Mouse (Mus musculus): ENCODE measurements around the gene Olfr1276. TPM values are rescaled to one million over a fixed set of nuclear protein-coding genes. Genes with fewer than 3 reads are reported as not detected.

The Olfr1276 gene
- not detected in 2 replicates for polyA plus RNA-seq (2011; ENCODE audit: insufficient read length, low read depth, missing spikeins)

- no peak within 1 kb of the TSS for H3K4me3 ChIP-seq (ENCODE audit: insufficient read depth, low read length)
- TF ChIP-seq CTCF (IDR thresholded peaks at IDR 0.05; ENCODE audit: borderline replicate concordance, insufficient read depth, low read length), result no peak
- TF ChIP-seq POLR2A (IDR thresholded peaks at IDR 0.05; ENCODE audit: low read depth, low read length), result no peak
- no peaks in the 10 kb centered on the region for H3K4me1 ChIP-seq (ENCODE audit: control insufficient read depth, insufficient read depth, low read length)
- H3K27ac ChIP-seq (ENCODE audit: insufficient read depth, low read length), result no peak within 1 kb of the TSS
Measured at GRCm38 (mm10) chr2:111254216-111254615, at the start of gene Olfr1276. TSS of gene Olfr1276 (plus strand) at chr2:111254516.

- Histone ChIP-seq H3K4me3 (ENCODE audit: insufficient read depth, low read length) (no peak within 1 kb of the TSS), H3K4me1 (ENCODE audit: control insufficient read depth, insufficient read depth, low read length) (no peaks in the 10 kb centered on the region), H3K27ac (ENCODE audit: insufficient read depth, low read length) (no peak within 1 kb of the TSS)
- no peak for TF ChIP-seq CTCF (IDR thresholded peaks at IDR 0.05; ENCODE audit: borderline replicate concordance, insufficient read depth, low read length)
- TF ChIP-seq POLR2A (IDR thresholded peaks at IDR 0.05; ENCODE audit: low read depth, low read length), result no peak
Measured at GRCm38 (mm10) chr2:111229502-111229901, 24.8 kb upstream of the Olfr1276 start, which contains the start of gene 4930430A15Rik. TSS of gene 4930430A15Rik (minus strand) at chr2:111229602.

- TF ChIP-seq POLR2A (IDR thresholded peaks at IDR 0.05; ENCODE audit: low read depth, low read length), result no peak
- TF ChIP-seq CTCF (IDR thresholded peaks at IDR 0.05; ENCODE audit: borderline replicate concordance, insufficient read depth, low read length), result no peak
- Histone ChIP-seq H3K4me3 (ENCODE audit: insufficient read depth, low read length) (no peak within 1 kb of the TSS), H3K4me1 (ENCODE audit: control insufficient read depth, insufficient read depth, low read length) (no peaks in the 10 kb centered on the region), H3K27ac (ENCODE audit: insufficient read depth, low read length) (no peak within 1 kb of the TSS)
Measured at GRCm38 (mm10) chr2:111235186-111235585, 19.1 kb upstream of the Olfr1276 start, which contains the start of gene Olfr1275. TSS of gene Olfr1275 (minus strand) at chr2:111235286.

GRCm38 (mm10) chr2:111274006-111274405, 19.7 kb downstream of the Olfr1276 start, which contains the start of gene Olfr1277:
TSS of gene Olfr1277 (minus strand) at chr2:111274106.
- no peak within 1 kb of the TSS for H3K4me3 ChIP-seq (ENCODE audit: insufficient read depth, low read length)
- no peak for TF ChIP-seq CTCF (IDR thresholded peaks at IDR 0.05; ENCODE audit: borderline replicate concordance, insufficient read depth, low read length)
- TF ChIP-seq POLR2A (IDR thresholded peaks at IDR 0.05; ENCODE audit: low read depth, low read length), result no peak
- H3K27ac ChIP-seq (ENCODE audit: insufficient read depth, low read length), result no peak within 1 kb of the TSS
- no peaks in the 10 kb centered on the region for H3K4me1 ChIP-seq (ENCODE audit: control insufficient read depth, insufficient read depth, low read length)

- H3K4me1 ChIP-seq (ENCODE audit: control insufficient read depth, insufficient read depth, low read length), result no peaks in the 10 kb centered on the region
- no peak for TF ChIP-seq POLR2A (IDR thresholded peaks at IDR 0.05; ENCODE audit: low read depth, low read length)
- no peak for TF ChIP-seq CTCF (IDR thresholded peaks at IDR 0.05; ENCODE audit: borderline replicate concordance, insufficient read depth, low read length)
- H3K27ac ChIP-seq (ENCODE audit: insufficient read depth, low read length), result no peak within 1 kb of the TSS
- H3K4me3 ChIP-seq (ENCODE audit: insufficient read depth, low read length), result no peak within 1 kb of the TSS
Measured at GRCm38 (mm10) chr2:111289836-111290235, 35.5 kb downstream of the Olfr1276 start, which contains the start of gene Olfr1278. TSS of gene Olfr1278 (plus strand) at chr2:111290136.

- H3K4me3 ChIP-seq (ENCODE audit: insufficient read depth, low read length), result no peak overlapping the region
- TF ChIP-seq CTCF (IDR thresholded peaks at IDR 0.05; ENCODE audit: borderline replicate concordance, insufficient read depth, low read length) (no peak), POLR2A (IDR thresholded peaks at IDR 0.05; ENCODE audit: low read depth, low read length) (no peak)
Measured at GRCm38 (mm10) chr2:111298541-111298940, 44.2 kb downstream of the Olfr1276 start.

GRCm38 (mm10) chr2:111300374-111300773, 46.1 kb downstream of the Olfr1276 start, which contains the start of gene Olfr1279:
TSS of gene Olfr1279 (plus strand) at chr2:111300635.
- Histone ChIP-seq H3K4me3 (ENCODE audit: insufficient read depth, low read length) (no peak within 1 kb of the TSS), H3K27ac (ENCODE audit: insufficient read depth, low read length) (no peak within 1 kb of the TSS), H3K4me1 (ENCODE audit: control insufficient read depth, insufficient read depth, low read length) (no peaks in the 10 kb centered on the region)
- TF ChIP-seq POLR2A (IDR thresholded peaks at IDR 0.05; ENCODE audit: low read depth, low read length) (no peak), CTCF (IDR thresholded peaks at IDR 0.05; ENCODE audit: borderline replicate concordance, insufficient read depth, low read length) (no peak)

More at GRCm38 (mm10) chr2:111298541-111298940, 44.2 kb downstream of the Olfr1276 start:
- Histone ChIP-seq H3K27ac (ENCODE audit: insufficient read depth, low read length) (no peak overlapping the region), H3K4me1 (ENCODE audit: control insufficient read depth, insufficient read depth, low read length) (no peaks in the 10 kb centered on the region)

Other genes starting within 250 kb of the Olfr1276 start
- not detected in 2 replicates for gene Gm13941, start 148.5 kb upstream of the Olfr1276 start, polyA plus RNA-seq (2011; ENCODE audit: insufficient read length, low read depth, missing spikeins)
- gene Gm15130, start 101.6 kb upstream of the Olfr1276 start, polyA plus RNA-seq (2011; ENCODE audit: insufficient read length, low read depth, missing spikeins), result not detected in 2 replicates
- not detected in 2 replicates for gene 4930430A15Rik, start 24.9 kb upstream of the Olfr1276 start, polyA plus RNA-seq (2011; ENCODE audit: insufficient read length, low read depth, missing spikeins)
- gene Olfr1275, start 19.2 kb upstream of the Olfr1276 start, polyA plus RNA-seq (2011; ENCODE audit: insufficient read length, low read depth, missing spikeins), result not detected in 2 replicates
- not detected in 2 replicates for gene Olfr1277, start 19.6 kb downstream of the Olfr1276 start, polyA plus RNA-seq (2011; ENCODE audit: insufficient read length, low read depth, missing spikeins)
- not detected in 2 replicates for gene Olfr1278, start 35.6 kb downstream of the Olfr1276 start, polyA plus RNA-seq (2011; ENCODE audit: insufficient read length, low read depth, missing spikeins)
- not detected in 2 replicates for gene Olfr1279, start 46.1 kb downstream of the Olfr1276 start, polyA plus RNA-seq (2011; ENCODE audit: insufficient read length, low read depth, missing spikeins)
- not detected in 2 replicates for gene Olfr1280, start 59.5 kb downstream of the Olfr1276 start, polyA plus RNA-seq (2011; ENCODE audit: insufficient read length, low read depth, missing spikeins)
- not detected in 2 replicates for gene Olfr1281, start 72.0 kb downstream of the Olfr1276 start, polyA plus RNA-seq (2011; ENCODE audit: insufficient read length, low read depth, missing spikeins)
- not detected in 2 replicates for gene Olfr1282, start 81.6 kb downstream of the Olfr1276 start, polyA plus RNA-seq (2011; ENCODE audit: insufficient read length, low read depth, missing spikeins)
- not detected in 2 replicates for gene Olfr1283, start 112.3 kb downstream of the Olfr1276 start, polyA plus RNA-seq (2011; ENCODE audit: insufficient read length, low read depth, missing spikeins)
- gene Olfr1284, start 121.0 kb downstream of the Olfr1276 start, polyA plus RNA-seq (2011; ENCODE audit: insufficient read length, low read depth, missing spikeins), result not detected in 2 replicates
- gene Olfr1286, start 168.6 kb downstream of the Olfr1276 start, polyA plus RNA-seq (2011; ENCODE audit: insufficient read length, low read depth, missing spikeins), result not detected in 2 replicates
- gene Olfr1287, start 194.6 kb downstream of the Olfr1276 start, polyA plus RNA-seq (2011; ENCODE audit: insufficient read length, low read depth, missing spikeins), result not detected in 2 replicates
- not detected in 2 replicates for gene Olfr1288, start 219.6 kb downstream of the Olfr1276 start, polyA plus RNA-seq (2011; ENCODE audit: insufficient read length, low read depth, missing spikeins)
- gene Olfr1289, start 226.3 kb downstream of the Olfr1276 start, polyA plus RNA-seq (2011; ENCODE audit: insufficient read length, low read depth, missing spikeins), result not detected in 2 replicates
- not detected in 2 replicates for gene Olfr1290, start 239.3 kb downstream of the Olfr1276 start, polyA plus RNA-seq (2011; ENCODE audit: insufficient read length, low read depth, missing spikeins)
- not detected in 2 replicates for gene Olfr1291-ps1, start 242.7 kb downstream of the Olfr1276 start, polyA plus RNA-seq (2011; ENCODE audit: insufficient read length, low read depth, missing spikeins)

Measured in embryonic fibroblast, embryonic 13.5 days (primary cell).